Mouse (Mus musculus) effector memory CD4-positive, alpha-beta T cell, adult 5 months (primary cell): ENCODE results near the gene Gm10600. TPM values are rescaled to one million over a fixed set of nuclear protein-coding genes. Genes with fewer than 3 reads are reported as not detected.

ENCODE experiments used
- polyA plus RNA-seq: library from polyadenylated mRNA; unstranded; fragments of 100-300 nt; shearing (Covaris generic); gene quantifications from one replicate; pipeline ENCODE4 v1.2.1, GENCODE M21; 2017

Gene Gm10600
- polyA plus RNA-seq, result not detected

DNA sequence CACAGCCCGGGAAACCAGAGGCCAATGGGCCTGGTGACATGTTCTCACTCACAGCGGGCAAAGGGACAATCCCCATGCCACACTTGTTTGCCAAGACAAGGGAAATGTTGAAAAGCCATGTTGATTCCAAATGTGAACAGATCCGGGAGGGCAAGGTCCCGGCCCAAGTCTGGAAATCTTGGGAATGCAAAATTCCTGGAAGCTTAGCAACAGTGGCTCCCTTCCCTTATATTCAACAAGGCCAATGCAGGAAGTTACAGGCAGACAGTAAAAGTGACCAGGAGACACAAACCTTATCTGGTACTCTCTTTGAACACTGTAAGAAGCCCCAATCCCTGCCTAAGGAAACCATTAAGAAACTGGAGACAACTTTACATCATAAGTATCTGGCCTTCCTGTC is at the start of gene Gm10600:
Gene Gm10600, plus strand, starts transcription at position 301 of the 400 bp plus-strand sequence.

DNA sequence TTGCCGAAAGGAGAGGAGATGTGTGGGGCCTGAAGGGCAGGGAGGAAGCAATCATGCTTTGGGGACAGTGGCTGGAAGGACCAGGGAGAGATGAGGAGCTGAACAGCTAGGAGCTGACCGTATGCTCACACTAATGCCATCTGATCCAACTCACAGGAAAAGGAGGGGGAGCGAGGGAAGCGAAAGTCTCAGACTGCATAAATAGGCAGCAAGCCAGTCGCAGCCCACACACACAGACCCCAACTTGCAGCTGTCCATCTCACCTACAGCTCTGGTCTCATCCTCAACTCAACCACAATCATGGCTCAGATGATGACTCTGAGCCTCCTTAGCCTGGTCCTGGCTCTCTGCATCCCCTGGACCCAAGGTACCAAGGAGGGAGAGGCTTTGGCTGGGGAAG is 15.0 kb downstream of the Gm10600 start, which contains the start of gene Ccl21b:
Gene Ccl21b, plus strand, starts transcription at position 301 of the 400 bp plus-strand sequence.

Other genes with a start within 250 kb of the Gm10600 start
- not detected for gene Gm21093, start 205.9 kb upstream of the Gm10600 start, polyA plus RNA-seq
- gene Gm3893, start 149.4 kb upstream of the Gm10600 start, polyA plus RNA-seq, result not detected
- gene Gm13304, start 125.8 kb upstream of the Gm10600 start, polyA plus RNA-seq, result not detected
- gene Gm13306, start 87.2 kb upstream of the Gm10600 start, polyA plus RNA-seq, result not detected
- gene Gm13305, start 72.0 kb upstream of the Gm10600 start, polyA plus RNA-seq, result not detected
- gene Ccl21b, start 15.1 kb downstream of the Gm10600 start, polyA plus RNA-seq, result not detected
- not detected for gene Gm21953, start 53.6 kb downstream of the Gm10600 start, polyA plus RNA-seq
- not detected for gene Fam205a3, start 77.7 kb downstream of the Gm10600 start, polyA plus RNA-seq
- gene Gm21586, start 198.7 kb downstream of the Gm10600 start, polyA plus RNA-seq, result not detected
- not detected for gene Gm2163, start 226.1 kb downstream of the Gm10600 start, polyA plus RNA-seq